Mouse (Mus musculus): ENCODE measurements around the gene Pigs. TPM values are rescaled to one million over a fixed set of nuclear protein-coding genes. Genes with fewer than 3 reads are reported as not detected.

Gene Pigs
- total and polyA plus RNA-seq, 3 experiments: 26.3 to 65.4 (median 53.1) TPM

GRCm38 (mm10) chr11:78358330-78359007 is 30.3 kb downstream of the Pigs start (continued):
- TF ChIP-seq TBP (conservative IDR thresholded peaks at IDR 0.05; ENCODE audit: low read depth, low read length) (no peak), NELFE (IDR thresholded peaks at IDR 0.05; ENCODE audit: low read depth, low read length) (no peak), SIN3A (IDR thresholded peaks at IDR 0.05; ENCODE audit: low read length) (no peak), MAFK (IDR thresholded peaks at IDR 0.05; ENCODE audit: insufficient replicate concordance, low read length) (no peak), POLR2AphosphoS2 (IDR thresholded peaks at IDR 0.05; ENCODE audit: low read depth, low read length) (no peak), IRF4 (IDR thresholded peaks at IDR 0.05; ENCODE audit: low read depth, low read length) (peak; percentile 18; the same call in 1 of the 2 replicates), CHD2 (IDR thresholded peaks at IDR 0.05; ENCODE audit: low read length) (no peak), GABPA (IDR thresholded peaks at IDR 0.05; ENCODE audit: insufficient replicate concordance, low read depth, low read length) (no peak), BHLHE40 (IDR thresholded peaks at IDR 0.05; ENCODE audit: low read depth, low read length) (peak; percentile 75), MAX (IDR thresholded peaks at IDR 0.05; ENCODE audit: low read length) (peak; percentile 51; the same call in 1 of the 2 replicates), MAZ (IDR thresholded peaks at IDR 0.05; ENCODE audit: low read depth, low read length) (no peak), ZNF384 (IDR thresholded peaks at IDR 0.05; ENCODE audit: low read depth, low read length) (no peak)

DNA sequence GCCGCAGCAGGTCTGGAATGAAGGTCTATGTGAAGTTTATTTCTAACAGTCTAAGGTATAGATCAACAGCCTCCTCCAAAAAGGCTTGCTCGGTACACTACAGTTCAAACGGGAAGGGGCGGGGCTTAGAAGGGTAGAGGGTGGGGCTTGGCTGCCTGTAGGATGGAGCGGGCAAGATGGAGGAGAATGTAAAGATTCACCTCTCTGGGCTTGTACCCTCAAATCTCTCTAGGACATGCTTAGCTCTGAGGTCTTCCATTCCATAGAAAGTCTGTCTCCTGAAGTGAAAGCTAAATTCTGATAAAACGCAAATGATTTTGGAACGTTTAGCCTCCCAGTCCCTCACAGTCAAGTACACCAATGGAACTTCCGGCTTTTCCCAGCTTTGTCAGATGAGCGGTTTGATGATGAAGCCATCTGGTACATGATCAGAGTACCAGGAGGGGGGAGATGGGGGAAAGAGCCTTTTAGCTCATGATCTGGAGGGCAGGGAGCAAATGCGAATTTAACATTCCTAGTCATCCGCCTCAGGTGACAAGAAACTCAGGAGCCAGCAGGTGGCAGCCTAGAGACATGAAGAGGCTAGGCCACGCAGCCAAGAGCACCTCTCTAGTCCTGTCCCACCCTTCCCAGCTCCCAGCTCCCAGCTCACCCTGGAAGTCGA is 32.0 kb downstream of the Pigs start:
- peaks cover 3 to 26% of the 10 kb centered on the region in 2 experiments for H3K4me1 ChIP-seq (ENCODE audit: control insufficient read depth in 1 of 2, insufficient read depth in 2 of 2)
- dilution Hi-C loops (cut with MboI; ENCODE audit: extremely low pct_ligation_motif_present, extremely low pct_unique_long_range_greater_than_20kb, low sequenced_read_pairs): no loop called here

More for the DNA sequence above, 32.0 kb downstream of the Pigs start:
- Histone ChIP-seq H3K27me3 (replicated peaks) (peaks cover 29% of the 10 kb centered on the region), H3K4me3 (replicated peaks in 1 of 3; ENCODE audit: low read depth in 2 of 3, low read length in 2 of 3, poor library complexity in 1 of 3) (peak overlapping the region; percentile 54 to 83 (median 55)), H3K9ac (ENCODE audit: insufficient read depth, low read depth) (peak overlapping the region; percentile 68), H3K79me2 (replicated peaks; ENCODE audit: control insufficient read depth, extremely low read depth, insufficient read depth, poor library complexity, severe bottlenecking) (no peaks in the 10 kb centered on the region), H3K36me3 (replicated peaks in 1 of 2; ENCODE audit: control insufficient read depth in 1 of 2, insufficient read depth in 1 of 2, low read length in 1 of 2) (no peaks in the 10 kb centered on the region), H3K27ac (ENCODE audit: insufficient read depth, low read depth) (no peak overlapping the region), H3K9me3 (replicated peaks; ENCODE audit: low read length) (no peaks in the 10 kb centered on the region), H3K4me2 (ENCODE audit: insufficient read depth, low read depth, poor library complexity, severe bottlenecking) (peak overlapping the region; percentile 64; the same call in 1 of the 2 replicates)
- peak; percentile 90 for DNase-seq (ENCODE audit: extremely low read depth)
- in situ Hi-C loops (cut with MboI; ENCODE audit: low pct_ligation_motif_present, low pct_unique_long_range_greater_than_20kb, low sequenced_read_pairs): loop anchor here (5.0 to 10.0 kb wide), 2 partner anchors 42 to 85 kb away; no protein-coding TSS in a partner anchor
- TF ChIP-seq TCF12 (IDR thresholded peaks at IDR 0.05; ENCODE audit: low read depth, low read length) (peak; percentile 21; the same call in 1 of the 2 replicates), RAD21 (IDR thresholded peaks at IDR 0.05; ENCODE audit: low read depth, low read length) (peak; percentile 89), ELF1 (IDR thresholded peaks at IDR 0.05; ENCODE audit: low read depth, low read length) (peak; percentile 82), NRF1 (IDR thresholded peaks at IDR 0.05; ENCODE audit: low read depth, low read length) (peak; percentile 49), CHD2 (IDR thresholded peaks at IDR 0.05; ENCODE audit: low read length) (no peak), POLR2A (IDR thresholded peaks at IDR 0.05; ENCODE audit: low read depth, low read length) (peak; percentile 75), EP300 (IDR thresholded peaks at IDR 0.05; ENCODE audit: low read length) (no peak), JUN (IDR thresholded peaks at IDR 0.05; ENCODE audit: insufficient read depth, low read depth, low read length) (no peak), RCOR1 (conservative IDR thresholded peaks at IDR 0.05; ENCODE audit: low read depth, low read length) (no peak), CTCF (conservative IDR thresholded peaks at IDR 0.05 in 1 of 2, IDR thresholded peaks at IDR 0.05 in 1 of 2; ENCODE audit: low read depth in 2 of 2, low read length in 2 of 2) (peak; percentile 80 to 98), MAX (IDR thresholded peaks at IDR 0.05; ENCODE audit: low read length) (no peak; the same call in 1 of the 2 replicates), IRF4 (IDR thresholded peaks at IDR 0.05; ENCODE audit: low read depth, low read length) (peak; percentile 70), MYC (IDR thresholded peaks at IDR 0.05; ENCODE audit: low read depth, low read length) (peak; percentile 72), TBP (conservative IDR thresholded peaks at IDR 0.05; ENCODE audit: low read depth, low read length) (peak; percentile 64), SIN3A (IDR thresholded peaks at IDR 0.05; ENCODE audit: low read length) (no peak; the same call in 1 of the 2 replicates), ZKSCAN1 (IDR thresholded peaks at IDR 0.05; ENCODE audit: borderline replicate concordance, low read depth, low read length) (no peak), BHLHE40 (IDR thresholded peaks at IDR 0.05; ENCODE audit: low read depth, low read length) (0 out of 2 replicates have a peak, but pooled peaks have one; percentile 25), NELFE (IDR thresholded peaks at IDR 0.05; ENCODE audit: low read depth, low read length) (peak; percentile 60), E2F4 (IDR thresholded peaks at IDR 0.05; ENCODE audit: insufficient replicate concordance, low read depth, low read length) (0 out of 2 replicates have a peak, but pooled peaks have one; percentile 10), ZC3H11A (IDR thresholded peaks at IDR 0.05; ENCODE audit: low read depth, low read length) (peak; percentile 29; the same call in 1 of the 2 replicates), MXI1 (IDR thresholded peaks at IDR 0.05; ENCODE audit: low read depth, low read length) (peak; percentile 29; the same call in 1 of the 2 replicates), MAZ (IDR thresholded peaks at IDR 0.05; ENCODE audit: low read depth, low read length) (peak; percentile 33; the same call in 1 of the 2 replicates), SMC3 (IDR thresholded peaks at IDR 0.05; ENCODE audit: low read depth, low read length) (peak; percentile 93)

All from CH12.LX (cell line).